Mouse (Mus musculus): ENCODE measurements around the gene Wfikkn2.

The Wfikkn2 gene

DNA sequence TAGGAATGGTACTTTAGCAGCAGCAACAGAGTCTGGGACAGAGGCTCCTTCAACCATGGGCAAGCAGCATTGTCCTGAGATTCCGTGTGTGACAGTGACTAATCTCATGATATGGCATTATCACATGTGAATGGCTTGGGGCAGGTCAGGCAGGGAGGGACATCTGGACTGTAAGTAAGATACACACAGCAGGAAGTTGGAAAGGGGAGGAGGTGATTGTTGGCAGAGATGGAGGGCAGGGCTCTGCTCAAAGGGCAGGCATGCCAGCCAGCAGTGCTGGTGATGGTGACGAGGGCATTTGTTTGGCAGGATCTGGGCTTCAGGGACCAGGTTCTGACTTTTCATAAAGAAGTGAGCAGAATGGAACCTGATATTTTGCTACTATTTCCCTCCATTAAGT lies 52.7 kb downstream of the Wfikkn2 start:
- no peak for DNase-seq (ENCODE audit: low read depth, low spot score)

DNA sequence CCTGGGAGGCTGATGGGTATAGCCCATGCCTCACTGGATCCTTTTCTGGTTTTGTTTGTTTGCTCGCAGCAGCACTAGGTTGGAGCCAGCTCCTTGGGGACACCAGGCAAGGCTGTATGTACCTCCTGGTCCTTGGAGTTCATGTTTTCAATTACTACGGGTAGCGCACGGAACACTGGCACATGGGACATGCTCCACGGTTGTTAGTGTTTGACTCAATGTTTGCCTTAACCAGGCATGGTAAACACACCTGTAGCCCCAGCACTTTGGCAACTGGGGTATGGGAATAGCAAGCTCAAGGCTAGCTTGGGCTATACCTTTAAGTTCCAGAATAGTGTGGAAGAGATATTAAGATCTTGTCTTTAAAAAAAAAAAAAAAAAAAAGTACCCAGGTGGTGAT lies 55.1 kb downstream of the Wfikkn2 start:
- DNase-seq (ENCODE audit: low read depth, low spot score), result no peak

DNA sequence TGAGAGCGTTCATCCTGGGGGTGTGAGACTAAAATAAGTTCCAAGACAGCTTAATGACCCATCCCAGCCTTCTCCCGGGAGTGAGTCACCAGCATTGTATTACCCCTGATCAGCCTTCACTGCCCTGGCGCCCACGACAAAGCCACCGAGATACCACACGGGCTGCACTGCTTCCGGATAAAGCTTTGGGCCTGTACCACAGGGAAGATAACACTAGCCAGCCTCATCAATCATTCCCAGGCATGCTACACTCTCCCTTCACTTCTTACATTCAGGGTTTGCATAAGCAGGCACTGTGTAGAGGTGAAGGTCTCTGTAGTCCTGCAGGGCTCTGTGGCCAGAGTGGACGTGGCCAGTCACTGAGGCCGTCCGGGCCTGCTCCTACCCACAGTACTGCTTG lies 56.2 kb downstream of the Wfikkn2 start:
- DNase-seq (ENCODE audit: low read depth, low spot score), result no peak

Data from retina, adult 2 months (tissue).